Mouse (Mus musculus): ENCODE results near the gene Kcnj9. TPM values are rescaled to one million over a fixed set of nuclear protein-coding genes. Genes with fewer than 3 reads are reported as not detected.

Kcnj9 gene
- polyA plus RNA-seq, 1 experiment from 2014 or later: 0.06 TPM

DNA sequence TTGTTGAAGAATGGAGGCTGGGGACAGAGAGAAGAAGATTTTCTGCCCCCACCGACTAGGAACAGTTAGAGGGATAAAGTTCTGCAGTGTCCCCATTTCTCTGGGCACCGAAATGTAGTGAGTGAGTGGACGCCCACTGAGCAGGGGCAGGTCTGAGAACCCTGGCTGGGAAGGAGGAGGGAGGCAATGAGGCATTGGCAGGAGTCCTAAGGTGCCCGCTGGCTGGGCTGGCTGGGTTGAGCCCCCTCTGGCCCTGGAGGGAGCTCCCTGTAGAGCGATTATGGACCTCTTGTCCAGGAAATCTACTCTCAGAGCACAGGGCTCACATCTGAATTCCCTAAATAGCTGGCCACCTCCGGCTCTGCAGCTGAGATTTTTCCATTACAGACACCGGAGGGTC lies 29.6 kb downstream of the Kcnj9 start:
- Histone ChIP-seq H3K4me2 (ENCODE audit: low read depth, low read length) (no peak overlapping the region), H3K36me3 (ENCODE audit: control insufficient read depth, insufficient read depth, low read length) (no peaks in the 10 kb centered on the region), H3K27me3 (replicated peaks; ENCODE audit: control insufficient read depth, insufficient read depth, low read length) (no peaks in the 10 kb centered on the region), H3K27ac (replicated peaks; ENCODE audit: low read depth, low read length) (no peak overlapping the region), H3K4me3 (ENCODE audit: low read depth, low read length) (no peak overlapping the region), H3K4me1 (ENCODE audit: control insufficient read depth, insufficient read depth, low read length) (peaks cover 41% of the 10 kb centered on the region), H3K9ac (ENCODE audit: low read depth, low read length) (no peak overlapping the region), H3K9me3 (ENCODE audit: control insufficient read depth, low read length) (no peaks in the 10 kb centered on the region)
- DNase-seq (ENCODE audit: low spot score) (no peak), ATAC-seq (ENCODE audit: low read depth) (no peak)
- 56% methylated on average over 6 of the region's 7 CpGs for WGBS

- no peaks in the 10 kb centered on the region for H3K27me3 ChIP-seq (replicated peaks; ENCODE audit: control insufficient read depth, insufficient read depth, low read length)
- H3K9ac ChIP-seq (ENCODE audit: low read depth, low read length): peak within 1 kb of the TSS; percentile 45; the same call in 1 of the 2 replicates
- H3K4me1 ChIP-seq (ENCODE audit: control insufficient read depth, insufficient read depth, low read length): peaks cover 43% of the 10 kb centered on the region
- 5% methylated on average over 16 of the region's 16 CpGs for WGBS
- no peaks in the 10 kb centered on the region for H3K9me3 ChIP-seq (ENCODE audit: control insufficient read depth, low read length)
- peak within 1 kb of the TSS; percentile 55; the same call in 1 of the 2 replicates for H3K27ac ChIP-seq (replicated peaks; ENCODE audit: low read depth, low read length)
- no peaks in the 10 kb centered on the region for H3K36me3 ChIP-seq (ENCODE audit: control insufficient read depth, insufficient read depth, low read length)
- peak within 1 kb of the TSS; percentile 24 for H3K4me3 ChIP-seq (ENCODE audit: low read depth, low read length)
- DNase-seq (ENCODE audit: low spot score): peak; percentile 87
- peak; percentile 69 for ATAC-seq (ENCODE audit: low read depth)
- H3K4me2 ChIP-seq (ENCODE audit: low read depth, low read length): peak within 1 kb of the TSS; percentile 47
These were observed 31.2 kb downstream of the Kcnj9 start, which contains the start of gene Atp1a2 for GRCm38 (mm10) chr1:172297611-172298537. Gene Atp1a2 (minus strand): TSS chr1:172298064.

DNA sequence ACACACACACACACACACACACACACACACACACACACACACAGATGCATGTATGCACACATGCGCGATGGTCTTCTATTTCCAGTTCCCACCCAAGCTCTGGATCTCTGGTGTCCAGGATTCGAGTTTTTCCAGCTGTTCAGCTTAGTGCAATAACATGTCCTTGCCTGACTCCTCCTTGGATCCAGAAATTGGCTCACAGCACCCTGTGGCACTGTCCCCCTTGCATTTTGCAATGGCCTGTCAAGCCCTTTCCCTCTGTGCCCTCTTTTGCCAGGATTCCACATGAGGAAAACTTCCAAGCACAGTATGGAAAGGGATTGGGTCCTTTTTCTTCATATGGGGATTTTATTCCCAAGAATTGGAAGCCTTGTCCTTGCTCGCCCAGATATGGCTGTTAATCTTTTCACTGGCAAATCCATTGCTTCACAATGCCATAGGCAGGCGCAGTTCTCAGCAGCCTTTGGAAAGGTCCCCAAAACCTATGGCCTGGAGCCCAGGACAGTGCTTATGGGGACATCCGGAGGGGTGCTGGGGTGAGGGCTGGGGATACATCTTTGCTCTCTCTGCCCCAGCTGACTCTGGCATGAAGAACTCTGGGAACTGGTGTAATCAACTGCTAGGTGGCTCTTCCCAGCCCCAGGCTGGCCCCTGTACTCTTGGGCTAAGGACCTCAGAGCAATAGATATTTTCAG lies 32.2 kb downstream of the Kcnj9 start:
- DNase-seq (ENCODE audit: low spot score): no peak
- no peak for ATAC-seq (ENCODE audit: low read depth)
- Histone ChIP-seq H3K36me3 (ENCODE audit: control insufficient read depth, insufficient read depth, low read length) (no peaks in the 10 kb centered on the region), H3K27me3 (replicated peaks; ENCODE audit: control insufficient read depth, insufficient read depth, low read length) (no peaks in the 10 kb centered on the region), H3K9ac (ENCODE audit: low read depth, low read length) (peak overlapping the region; percentile 45; the same call in 1 of the 2 replicates), H3K4me1 (ENCODE audit: control insufficient read depth, insufficient read depth, low read length) (peaks cover 43% of the 10 kb centered on the region), H3K9me3 (ENCODE audit: control insufficient read depth, low read length) (no peaks in the 10 kb centered on the region), H3K4me2 (ENCODE audit: low read depth, low read length) (peak overlapping the region; percentile 47), H3K4me3 (ENCODE audit: low read depth, low read length) (peak overlapping the region; percentile 24; the same call in 1 of the 2 replicates), H3K27ac (replicated peaks; ENCODE audit: low read depth, low read length) (no peak overlapping the region)
- WGBS: 87% methylated on average over 6 of the region's 6 CpGs

- no peak overlapping the region for H3K9ac ChIP-seq (ENCODE audit: low read depth, low read length)
- peak; percentile 51 for DNase-seq (ENCODE audit: low spot score)
These were observed 33.3 kb downstream of the Kcnj9 start for GRCm38 (mm10) chr1:172295751-172296197.

GRCm38 (mm10) chr1:172293449-172293848 lies 35.7 kb downstream of the Kcnj9 start:
- Histone ChIP-seq H3K4me2 (ENCODE audit: low read depth, low read length) (no peak overlapping the region), H3K27ac (replicated peaks; ENCODE audit: low read depth, low read length) (no peak overlapping the region), H3K4me1 (ENCODE audit: control insufficient read depth, insufficient read depth, low read length) (peaks cover 36% of the 10 kb centered on the region), H3K9ac (ENCODE audit: low read depth, low read length) (no peak overlapping the region), H3K4me3 (ENCODE audit: low read depth, low read length) (no peak overlapping the region), H3K9me3 (ENCODE audit: control insufficient read depth, low read length) (no peaks in the 10 kb centered on the region), H3K36me3 (ENCODE audit: control insufficient read depth, insufficient read depth, low read length) (no peaks in the 10 kb centered on the region), H3K27me3 (replicated peaks; ENCODE audit: control insufficient read depth, insufficient read depth, low read length) (no peaks in the 10 kb centered on the region)
- 90% methylated on average over 10 of the region's 11 CpGs for WGBS
- no peak for ATAC-seq (ENCODE audit: low read depth)
- DNase-seq (ENCODE audit: low spot score): no peak

More at GRCm38 (mm10) chr1:172295751-172296197, 33.3 kb downstream of the Kcnj9 start:
- ATAC-seq (ENCODE audit: low read depth): peak; percentile 59
- Histone ChIP-seq H3K27ac (replicated peaks; ENCODE audit: low read depth, low read length) (peak overlapping the region; percentile 63), H3K9me3 (ENCODE audit: control insufficient read depth, low read length) (no peaks in the 10 kb centered on the region), H3K4me2 (ENCODE audit: low read depth, low read length) (peak overlapping the region; percentile 47; the same call in 1 of the 2 replicates), H3K4me3 (ENCODE audit: low read depth, low read length) (no peak overlapping the region), H3K27me3 (replicated peaks; ENCODE audit: control insufficient read depth, insufficient read depth, low read length) (no peaks in the 10 kb centered on the region), H3K36me3 (ENCODE audit: control insufficient read depth, insufficient read depth, low read length) (no peaks in the 10 kb centered on the region), H3K4me1 (ENCODE audit: control insufficient read depth, insufficient read depth, low read length) (peaks cover 39% of the 10 kb centered on the region)
- WGBS: 30% methylated on average over 4 of the region's 4 CpGs

- WGBS: 82% methylated on average over 2 of the region's 2 CpGs
- H3K9ac ChIP-seq (ENCODE audit: low read depth, low read length): no peak overlapping the region
- H3K9me3 ChIP-seq (ENCODE audit: control insufficient read depth, low read length): no peaks in the 10 kb centered on the region
- no peaks in the 10 kb centered on the region for H3K36me3 ChIP-seq (ENCODE audit: control insufficient read depth, insufficient read depth, low read length)
- no peak for DNase-seq (ENCODE audit: low spot score)
- peaks cover 31% of the 10 kb centered on the region for H3K4me1 ChIP-seq (ENCODE audit: control insufficient read depth, insufficient read depth, low read length)
- no peak overlapping the region for H3K27ac ChIP-seq (replicated peaks; ENCODE audit: low read depth, low read length)
- ATAC-seq (ENCODE audit: low read depth): no peak
- H3K4me2 ChIP-seq (ENCODE audit: low read depth, low read length): no peak overlapping the region
- no peak overlapping the region for H3K4me3 ChIP-seq (ENCODE audit: low read depth, low read length)
- no peaks in the 10 kb centered on the region for H3K27me3 ChIP-seq (replicated peaks; ENCODE audit: control insufficient read depth, insufficient read depth, low read length)
These were observed 36.2 kb downstream of the Kcnj9 start for GRCm38 (mm10) chr1:172292880-172293279.

DNA sequence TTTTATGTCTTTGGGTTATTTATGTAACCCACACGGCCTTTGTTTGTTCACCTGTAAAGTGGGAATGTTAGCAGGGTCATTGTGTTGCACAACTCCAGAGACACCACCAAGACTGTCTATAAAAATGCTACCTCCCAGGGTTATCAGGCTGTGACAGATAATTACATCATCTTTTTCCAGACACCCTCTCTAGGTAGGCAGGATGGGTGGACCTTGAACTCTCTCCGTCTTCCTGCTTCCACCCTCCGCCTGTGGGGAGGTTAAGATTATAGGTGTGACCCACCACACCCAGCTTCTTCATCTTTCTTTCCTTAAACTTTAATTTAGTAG lies 39.5 kb downstream of the Kcnj9 start:
- H3K4me1 ChIP-seq (ENCODE audit: control insufficient read depth, insufficient read depth, low read length): peaks cover 3% of the 10 kb centered on the region; the same call in 1 of the 2 replicates
- H3K9ac ChIP-seq (ENCODE audit: low read depth, low read length): no peak overlapping the region
- 83% methylated on average over 3 of the region's 3 CpGs for WGBS
- H3K4me2 ChIP-seq (ENCODE audit: low read depth, low read length): no peak overlapping the region
- H3K27me3 ChIP-seq (replicated peaks; ENCODE audit: control insufficient read depth, insufficient read depth, low read length): no peaks in the 10 kb centered on the region
- no peaks in the 10 kb centered on the region for H3K9me3 ChIP-seq (ENCODE audit: control insufficient read depth, low read length)
- no peak overlapping the region for H3K4me3 ChIP-seq (ENCODE audit: low read depth, low read length)
- ATAC-seq (ENCODE audit: low read depth) (no peak), DNase-seq (ENCODE audit: low spot score) (no peak)
- H3K36me3 ChIP-seq (ENCODE audit: control insufficient read depth, insufficient read depth, low read length): no peaks in the 10 kb centered on the region
- H3K27ac ChIP-seq (replicated peaks; ENCODE audit: low read depth, low read length): no peak overlapping the region

DNA sequence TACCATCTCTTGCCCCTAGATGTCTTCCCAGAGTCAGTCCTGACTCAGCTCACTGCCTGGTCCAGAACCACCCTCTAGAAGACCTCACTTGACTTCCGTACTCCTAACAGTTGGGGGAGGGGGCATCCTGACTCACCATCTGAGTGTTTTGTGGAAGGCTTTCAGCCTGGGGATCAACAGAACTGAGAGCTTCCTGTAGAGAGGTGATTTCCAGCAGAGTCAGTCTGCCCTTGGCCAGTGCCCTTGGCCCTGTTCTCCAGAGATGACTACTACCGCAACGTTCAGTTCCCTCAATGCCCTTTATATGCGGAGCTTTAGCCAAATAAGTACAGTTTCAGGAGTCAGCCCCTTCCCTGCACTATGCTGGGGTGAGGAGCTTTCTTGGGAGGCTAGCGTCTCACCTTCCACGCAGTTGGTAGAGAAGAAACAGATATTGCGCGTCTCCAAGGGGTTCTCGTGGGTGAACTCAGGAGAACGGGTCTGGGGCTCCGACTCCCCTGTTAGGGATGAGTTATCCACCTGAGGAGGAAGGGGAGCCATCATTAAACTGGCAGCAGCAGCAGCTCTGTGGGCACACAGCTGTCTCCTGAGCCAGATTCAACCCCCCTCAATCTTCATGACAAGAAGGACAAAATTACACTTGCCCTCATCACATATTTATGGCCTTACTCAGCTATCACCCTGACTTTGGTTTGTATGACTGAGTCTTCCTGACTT lies 40.1 kb downstream of the Kcnj9 start:
- no peak overlapping the region for H3K9ac ChIP-seq (ENCODE audit: low read depth, low read length)
- ATAC-seq (ENCODE audit: low read depth) (no peak), DNase-seq (ENCODE audit: low spot score) (no peak)
- H3K4me2 ChIP-seq (ENCODE audit: low read depth, low read length): no peak overlapping the region
- H3K9me3 ChIP-seq (ENCODE audit: control insufficient read depth, low read length): no peaks in the 10 kb centered on the region
- H3K27ac ChIP-seq (replicated peaks; ENCODE audit: low read depth, low read length): no peak overlapping the region
- H3K27me3 ChIP-seq (replicated peaks; ENCODE audit: control insufficient read depth, insufficient read depth, low read length): no peaks in the 10 kb centered on the region
- H3K4me1 ChIP-seq (ENCODE audit: control insufficient read depth, insufficient read depth, low read length): no peaks in the 10 kb centered on the region
- H3K4me3 ChIP-seq (ENCODE audit: low read depth, low read length): no peak overlapping the region
- H3K36me3 ChIP-seq (ENCODE audit: control insufficient read depth, insufficient read depth, low read length): no peaks in the 10 kb centered on the region
- WGBS: 88% methylated on average over 11 of the region's 11 CpGs
